Mouse (Mus musculus) limb, embryonic 14.5 days (tissue): ENCODE measurements at regions not wholly inside any gene's neighbourhood (a gene's known extent, or its start where the extent isn't known, plus 50 kb on each side); places are given as distances from the start of the nearest gene placed in this dataset.

Experiments
- ATAC-seq: fragments of 200-750 bp; cut with Nextera tagmentation; 2 replicates; pipeline ENCODE4 v1.8.0; 2017; ENCODE audit warnings: low read depth, moderate number of reproducible peaks, moderate TSS enrichment; ENCODE audit not compliant: low FRiP score
- DNase-seq: peaks from one replicate; pipeline ENCODE4 v3.0.0-alpha.2; 2015; ENCODE audit warnings: low spot score
- H3K27ac ChIP-seq: fragments of 300-500 bp; sonication (generic); replicated peaks from 2 replicates; pipeline ENCODE4 v1.5.1; 2014; ENCODE audit warnings: low read depth, mild to moderate bottlenecking, low read length, moderate library complexity, mixed read lengths
- H3K27me3 ChIP-seq: fragments of 300-500 bp; sonication (generic); 2 replicates; pipeline ENCODE4 v1.6.1; 2014; ENCODE audit warnings: low read length, mixed read lengths; ENCODE audit not compliant: control insufficient read depth, insufficient read depth
- H3K36me3 ChIP-seq: fragments of 300-500 bp; sonication (generic); 2 replicates; pipeline ENCODE4 v1.6.1; 2014; ENCODE audit warnings: mild to moderate bottlenecking, low read length, moderate library complexity, mixed read lengths; ENCODE audit not compliant: control insufficient read depth, insufficient read depth
- H3K4me1 ChIP-seq: fragments of 300-500 bp; sonication (generic); 2 replicates; pipeline ENCODE4 v1.6.1; 2014; ENCODE audit warnings: antibody characterized with exemption, low read length, mixed read lengths; ENCODE audit not compliant: control insufficient read depth, insufficient read depth
- H3K4me2 ChIP-seq: fragments of 300-500 bp; sonication (generic); replicated peaks from 2 replicates; pipeline ENCODE4 v1.6.1; 2014; ENCODE audit warnings: low read depth, mild to moderate bottlenecking, low read length, moderate library complexity; ENCODE audit not compliant: severe bottlenecking
- H3K4me3 ChIP-seq: fragments of 300-500 bp; sonication (generic); replicated peaks from 2 replicates; pipeline ENCODE4 v1.5.1; 2014; ENCODE audit warnings: low read length
- H3K9ac ChIP-seq: fragments of 300-500 bp; sonication (generic); 2 replicates; pipeline ENCODE4 v1.6.1; 2014; ENCODE audit warnings: mild to moderate bottlenecking, low read depth, low read length, moderate library complexity; ENCODE audit not compliant: severe bottlenecking
- H3K9me3 ChIP-seq: fragments of 300-500 bp; sonication (generic); 2 replicates; pipeline ENCODE4 v1.6.1; 2016; ENCODE audit warnings: low read length; ENCODE audit not compliant: control insufficient read depth
- POLR2A ChIP-seq: fragments of 200-500 bp; IDR thresholded peaks from 2 replicates; pipeline ENCODE4 v1.8.0; 2012; ENCODE audit warnings: inconsistent platforms, mild to moderate bottlenecking, moderate library complexity, borderline replicate concordance; ENCODE audit not compliant: insufficient read depth, insufficient read length; ENCODE audit errors: extremely low read depth
- WGBS: fragments of 180-500 bp; shearing (Covaris S2); extraction: QIAGEN DNeasy Blood & Tissue Kit; methylation state at CpG from one replicate; pipeline ENCODE4 v1.1.7; 2014; 5-methylcytosine and 5-hydroxymethylcytosine counted together

DNA sequence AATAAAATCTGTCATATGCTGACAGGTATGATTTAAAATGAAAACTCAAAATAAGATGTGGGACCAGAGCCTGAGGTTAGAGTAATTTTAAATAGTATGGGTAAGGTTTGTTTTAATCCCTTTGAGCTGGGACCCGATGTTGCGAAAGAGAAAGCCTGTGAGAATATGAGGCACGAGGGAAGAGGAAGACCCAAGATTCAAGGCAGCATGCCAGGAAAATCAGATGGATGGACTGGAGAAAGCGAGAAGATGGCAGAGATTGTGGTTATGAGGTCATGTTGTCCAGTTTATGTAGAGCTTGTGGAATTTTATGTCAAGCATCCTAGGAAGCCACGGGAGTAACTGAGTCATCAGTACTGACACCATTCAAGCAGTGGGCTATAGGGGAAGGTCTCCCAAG is 377.2 kb upstream of the Jag1 start:
- H3K9ac ChIP-seq: no peak overlapping the region
- ATAC-seq: no peak
- no peak for DNase-seq
- no peaks in the 10 kb centered on the region for H3K27me3 ChIP-seq
- no peak overlapping the region for H3K4me2 ChIP-seq
- no peaks in the 10 kb centered on the region for H3K4me1 ChIP-seq
- 84% methylated on average over 5 of the region's 5 CpGs for WGBS
- no peak overlapping the region for H3K27ac ChIP-seq
- H3K4me3 ChIP-seq: no peak overlapping the region
- H3K36me3 ChIP-seq: no peaks in the 10 kb centered on the region
- TF ChIP-seq POLR2A: no peak
- H3K9me3 ChIP-seq: no peaks in the 10 kb centered on the region

- no peaks in the 10 kb centered on the region for H3K27me3 ChIP-seq
- 37% methylated on average over 5 of the region's 5 CpGs for WGBS
- DNase-seq: no peak
- no peaks in the 10 kb centered on the region for H3K36me3 ChIP-seq
- H3K4me3 ChIP-seq: no peak overlapping the region
- no peak overlapping the region for H3K4me2 ChIP-seq
- no peak for ATAC-seq
- no peaks in the 10 kb centered on the region for H3K4me1 ChIP-seq
- no peaks in the 10 kb centered on the region for H3K9me3 ChIP-seq
- no peak for TF ChIP-seq POLR2A
- H3K27ac ChIP-seq: no peak overlapping the region
- no peak overlapping the region for H3K9ac ChIP-seq
These were observed 372.8 kb upstream of the Jag1 start for GRCm38 (mm10) chr2:137489181-137489682.

- ATAC-seq (no peak), DNase-seq (no peak)
- H3K4me1 ChIP-seq: no peaks in the 10 kb centered on the region; the same call in 1 of the 2 replicates
- TF ChIP-seq POLR2A: no peak
- H3K9ac ChIP-seq: no peak overlapping the region
- H3K9me3 ChIP-seq: no peaks in the 10 kb centered on the region
- 56% methylated on average over 1 of the region's 1 CpGs for WGBS
- no peak overlapping the region for H3K27ac ChIP-seq
- no peak overlapping the region for H3K4me3 ChIP-seq
- H3K4me2 ChIP-seq: no peak overlapping the region
- H3K27me3 ChIP-seq: no peaks in the 10 kb centered on the region
- H3K36me3 ChIP-seq: no peaks in the 10 kb centered on the region
These were observed 352.3 kb upstream of the Jag1 start for GRCm38 (mm10) chr2:137468769-137469168.

DNA sequence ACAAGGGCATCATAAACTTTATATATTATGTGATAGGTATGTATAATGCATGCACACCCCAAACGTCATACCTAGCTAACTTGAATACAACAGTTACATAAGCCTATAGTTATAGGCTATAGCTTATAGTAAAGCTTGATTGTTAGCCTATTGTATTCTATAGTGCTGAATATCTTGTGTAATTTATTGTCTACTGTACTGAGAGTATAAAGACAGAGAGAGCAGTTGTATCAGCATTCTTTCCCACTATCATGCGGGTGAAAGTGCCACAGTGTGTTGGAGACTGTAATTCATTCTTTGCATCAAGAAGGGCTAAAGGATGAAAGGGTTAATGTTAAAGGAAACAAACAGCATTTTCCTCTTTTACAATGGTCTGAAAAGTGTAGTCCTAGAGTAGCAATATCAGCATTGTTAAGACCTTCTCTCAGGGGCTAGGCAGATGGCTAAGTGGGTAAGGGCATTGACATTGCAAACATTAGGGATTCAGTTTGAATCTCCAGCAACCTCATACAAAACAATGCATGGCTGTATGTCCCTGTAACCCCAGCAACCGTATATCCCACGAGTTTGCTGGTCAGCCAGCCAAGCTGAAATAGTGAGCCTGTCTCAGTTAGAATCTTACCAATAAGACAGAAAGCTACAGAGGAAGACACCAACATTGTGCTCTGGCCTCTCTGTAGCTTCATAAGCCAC is 340.8 kb upstream of the Jag1 start:
- no peak overlapping the region for H3K4me2 ChIP-seq
- H3K27ac ChIP-seq: no peak overlapping the region
- no peaks in the 10 kb centered on the region for H3K27me3 ChIP-seq
- WGBS: 63% methylated on average over 4 of the region's 4 CpGs
- no peak overlapping the region for H3K9ac ChIP-seq
- no peak overlapping the region for H3K4me3 ChIP-seq
- DNase-seq (no peak), ATAC-seq (no peak)
- no peak for TF ChIP-seq POLR2A
- H3K4me1 ChIP-seq: no peaks in the 10 kb centered on the region
- H3K9me3 ChIP-seq: no peaks in the 10 kb centered on the region
- no peaks in the 10 kb centered on the region for H3K36me3 ChIP-seq

GRCm38 (mm10) chr2:137456436-137456835 is 340.0 kb upstream of the Jag1 start:
- no peaks in the 10 kb centered on the region for H3K36me3 ChIP-seq
- WGBS: 49% methylated on average over 3 of the region's 3 CpGs
- H3K9ac ChIP-seq: no peak overlapping the region
- no peak for TF ChIP-seq POLR2A
- H3K4me3 ChIP-seq: no peak overlapping the region
- H3K27ac ChIP-seq: no peak overlapping the region
- no peaks in the 10 kb centered on the region for H3K27me3 ChIP-seq
- DNase-seq (no peak), ATAC-seq (no peak)
- H3K9me3 ChIP-seq: no peaks in the 10 kb centered on the region
- H3K4me2 ChIP-seq: no peak overlapping the region
- no peaks in the 10 kb centered on the region for H3K4me1 ChIP-seq
